Mouse (Mus musculus) ES-E14 (cell line): ENCODE measurements around the gene Tlcd2. TPM values are rescaled to one million over a fixed set of nuclear protein-coding genes. Genes with fewer than 3 reads are reported as not detected.

Experiments
- DNase-seq: peaks from one replicate; pipeline ENCODE4 v3.0.0-alpha.2; 2013; ENCODE audit warnings: low read depth, low spot score
- H3K27ac ChIP-seq: 2 replicates; pipeline ENCODE4 v1.5.1; 2012; ENCODE audit warnings: low read depth, mild to moderate bottlenecking, low read length, moderate library complexity, mixed read lengths; ENCODE audit not compliant: poor library complexity, insufficient read depth, severe bottlenecking
- H3K36me3 ChIP-seq: 2 replicates; pipeline ENCODE4 v1.6.1; 2012; ENCODE audit warnings: mild to moderate bottlenecking, low read length, moderate library complexity, mixed read lengths; ENCODE audit not compliant: control insufficient read depth, poor library complexity, insufficient read depth, severe bottlenecking
- H3K4me1 ChIP-seq, 2 experiments: fragments of 150-350 bp in 1 of 2; sonication (generic) in 1 of 2; 2 replicates each; pipeline ENCODE4 v1.6.1; 2012; ENCODE audit warnings: low read length in 2 of 2, mild to moderate bottlenecking in 1 of 2, mixed read lengths in 1 of 2; ENCODE audit not compliant: control insufficient read depth in 2 of 2, insufficient read depth in 2 of 2, poor library complexity in 1 of 2
- H3K4me3 ChIP-seq, 2 experiments: fragments of 150-350 bp in 1 of 2; sonication (generic) in 1 of 2; 2 replicates each; pipeline ENCODE4 v1.5.1; 2012; ENCODE audit warnings: low read length in 2 of 2, low read depth in 1 of 2, mild to moderate bottlenecking in 1 of 2, mixed read lengths in 1 of 2; ENCODE audit not compliant: insufficient read depth in 1 of 2, poor library complexity in 1 of 2, severe bottlenecking in 1 of 2
- H3K9ac ChIP-seq: 2 replicates; pipeline ENCODE4 v1.6.1; 2012; ENCODE audit warnings: low read depth, mild to moderate bottlenecking, low read length, mixed read lengths; ENCODE audit not compliant: poor library complexity, insufficient read depth, severe bottlenecking
- H3K9me3 ChIP-seq: fragments of 150-350 bp; sonication (generic); 2 replicates; pipeline ENCODE4 v1.6.1; 2012; ENCODE audit warnings: low read depth, mild to moderate bottlenecking, low read length; ENCODE audit not compliant: control insufficient read depth, insufficient read depth
- CHD2 ChIP-seq: IDR thresholded peaks from 2 replicates; pipeline ENCODE4 v1.6.1; 2014; ENCODE audit warnings: mild to moderate bottlenecking, low read depth, low read length, inconsistent platforms
- HCFC1 ChIP-seq: IDR thresholded peaks from 2 replicates; pipeline ENCODE4 v1.6.1; 2012; ENCODE audit warnings: low read length, inconsistent platforms, borderline replicate concordance; ENCODE audit not compliant: insufficient read depth
- MAFK ChIP-seq: IDR thresholded peaks from 2 replicates; pipeline ENCODE4 v1.6.1; 2014; ENCODE audit warnings: mild to moderate bottlenecking, low read depth, low read length, inconsistent platforms; ENCODE audit not compliant: insufficient read depth
- ZC3H11A ChIP-seq: IDR thresholded peaks from 2 replicates; pipeline ENCODE4 v1.6.1; 2012; ENCODE audit warnings: low read depth, mild to moderate bottlenecking, inconsistent platforms, low read length, borderline replicate concordance
- ZNF384 ChIP-seq: IDR thresholded peaks from 2 replicates; pipeline ENCODE4 v1.6.1; 2012; ENCODE audit warnings: low read depth, low read length, inconsistent platforms
- in situ Hi-C, 2 experiments: fragments of 600-800 bp; cut with MboI; formaldehyde crosslinking; loops; one replicate each; pipeline ENCODE4 v1.15.1; 2025; ENCODE audit warnings: low sequenced_read_pairs in 2 of 2, inconsistent platforms in 1 of 2; ENCODE audit not compliant: unreplicated experiment in 2 of 2
- total RNA-seq: library from RNA; depleted of rRNA; stranded (reverse); fragments of 300-350 nt; gene quantifications from 2 replicates; pipeline ENCODE4 v1.2.3, GENCODE M21; 2012

Gene Tlcd2
- total RNA-seq, 1 experiment, result 5.9 TPM

DNA sequence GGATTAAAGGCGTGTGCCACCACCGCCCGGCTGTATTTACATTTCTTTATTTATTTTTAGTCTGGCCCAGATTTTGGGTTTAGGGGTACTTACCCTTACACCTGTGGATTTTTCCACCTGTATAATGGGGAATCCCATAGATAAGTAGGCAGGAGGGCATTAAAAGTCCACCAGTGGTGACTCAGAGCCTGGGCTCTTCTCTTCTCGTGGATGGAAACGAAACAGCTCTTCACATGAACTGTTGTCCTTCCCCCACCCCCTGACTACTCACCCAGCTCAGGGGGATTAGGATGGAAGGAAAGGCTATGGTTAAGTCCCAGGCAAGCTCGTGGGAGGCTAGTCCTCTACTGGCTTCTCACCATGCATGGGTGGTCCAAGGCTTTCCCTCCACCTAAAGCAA is 2.9 kb downstream of the Tlcd2 start:
- Histone ChIP-seq H3K36me3 (no peaks in the 10 kb centered on the region; the same call in 1 of the 2 replicates), H3K4me1 (peaks cover 4 to 11% of the 10 kb centered on the region in 2 experiments; a peak in 3 of 4 replicates), H3K9ac (no peak overlapping the region), H3K27ac (no peak overlapping the region), H3K4me3 (no peak overlapping the region), H3K9me3 (no peaks in the 10 kb centered on the region)
- in situ Hi-C loops, result no loop called here
- no peak for TF ChIP-seq HCFC1
- no peak for TF ChIP-seq MAFK
- TF ChIP-seq ZNF384, result no peak
- TF ChIP-seq ZC3H11A, result no peak
- TF ChIP-seq CHD2, result no peak
- no peak for DNase-seq

DNA sequence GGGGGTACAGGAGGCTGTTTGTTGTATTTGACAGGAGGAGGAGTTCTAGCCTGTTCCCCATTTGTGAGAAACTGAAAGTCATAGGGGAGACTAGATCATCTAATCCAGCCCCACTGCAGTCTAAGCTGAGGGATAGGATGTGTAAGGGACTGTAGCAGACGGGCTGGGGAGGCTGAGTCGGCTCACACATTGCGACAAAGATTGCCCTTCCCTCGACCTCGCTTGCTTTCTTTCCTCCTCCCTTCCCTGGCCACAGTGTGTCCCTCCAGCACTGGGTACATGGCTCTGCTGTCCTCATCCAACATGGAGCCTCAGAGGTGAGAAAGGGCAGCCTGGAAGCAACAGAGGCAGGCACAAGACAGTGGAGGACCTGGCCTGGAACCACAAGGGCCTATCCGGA is 3.5 kb downstream of the Tlcd2 start:
- Histone ChIP-seq H3K36me3 (no peaks in the 10 kb centered on the region; the same call in 1 of the 2 replicates), H3K9me3 (no peaks in the 10 kb centered on the region), H3K9ac (no peak overlapping the region), H3K27ac (no peak overlapping the region), H3K4me1 (peaks cover 4 to 8% of the 10 kb centered on the region in 2 experiments; a peak in 3 of 4 replicates), H3K4me3 (no peak overlapping the region)
- no peak for DNase-seq
- in situ Hi-C loops, result no loop called here
- TF ChIP-seq HCFC1, result no peak
- TF ChIP-seq ZNF384, result no peak
- no peak for TF ChIP-seq MAFK
- no peak for TF ChIP-seq ZC3H11A
- TF ChIP-seq CHD2, result no peak

DNA sequence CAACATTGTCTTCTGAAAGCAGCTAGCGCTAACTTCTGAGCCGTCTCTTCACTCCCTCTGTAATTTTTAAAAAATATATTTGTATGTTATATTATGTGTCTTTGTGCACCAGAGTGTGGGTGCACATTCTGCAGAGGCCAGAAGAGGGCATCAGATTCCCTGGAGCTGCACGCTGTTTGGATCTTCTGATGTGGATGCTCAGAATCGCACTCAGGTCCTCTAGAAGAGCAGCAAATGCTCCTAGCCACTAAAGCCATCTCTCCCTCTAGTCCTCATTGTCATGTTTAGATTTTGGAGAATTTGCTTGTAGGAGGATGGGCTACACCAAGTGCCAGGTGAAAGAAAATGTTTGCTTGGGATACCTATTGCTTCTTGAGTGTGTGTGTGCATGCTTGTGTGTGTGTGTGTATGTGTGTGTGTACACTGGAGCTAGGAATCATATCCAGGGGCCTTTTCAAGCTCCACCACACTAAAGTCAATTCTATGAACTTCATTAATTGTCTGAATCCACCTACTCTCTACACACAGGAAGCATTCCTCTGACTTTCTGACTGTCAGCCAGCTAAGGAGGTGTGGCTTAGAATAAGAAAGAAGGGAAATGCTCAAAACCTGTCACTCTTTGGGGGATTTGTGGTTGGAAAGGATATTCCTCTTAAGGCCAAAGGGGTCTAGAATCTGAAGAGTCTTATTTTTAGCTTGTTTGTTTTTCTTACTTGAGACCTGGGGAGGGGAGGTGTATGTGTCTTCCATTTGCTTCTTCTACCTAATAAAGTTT is 5.4 kb downstream of the Tlcd2 start:
- in situ Hi-C loops, result no loop called here
- no peak overlapping the region for H3K4me3 ChIP-seq

DNA sequence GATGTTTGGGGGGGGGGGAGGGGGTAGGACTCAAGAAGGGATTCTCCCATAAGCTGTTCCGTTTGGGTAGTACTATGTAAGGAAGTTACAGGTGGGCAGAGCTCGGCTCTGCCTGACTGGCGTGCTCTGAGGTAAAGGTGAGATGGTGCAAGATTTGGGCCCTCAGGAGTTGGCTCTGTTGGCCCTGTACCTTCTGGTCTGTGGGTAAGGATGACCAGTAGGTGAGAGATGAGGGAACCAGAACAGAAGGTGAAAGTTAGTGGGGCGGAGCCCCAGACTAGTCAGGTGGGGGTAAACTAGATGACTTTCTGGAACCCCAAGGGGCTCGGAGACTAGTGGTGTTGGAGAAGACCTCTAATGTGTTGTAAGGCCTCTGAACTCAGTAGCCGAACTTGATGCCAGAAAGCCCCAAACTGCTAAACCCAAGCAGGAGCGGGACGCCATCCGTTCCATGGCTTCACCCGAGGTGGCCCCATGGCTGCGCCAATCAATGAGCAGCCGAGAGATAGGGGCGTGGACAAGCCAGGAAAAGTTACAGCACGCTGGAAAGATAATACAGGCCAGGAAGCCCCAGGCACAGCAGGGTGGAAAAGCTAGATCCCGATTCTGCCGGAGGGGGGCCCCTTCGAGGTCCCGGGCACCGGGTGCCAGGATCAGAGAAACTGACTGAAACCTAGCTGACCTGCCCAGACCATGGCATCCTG is 6.1 kb downstream of the Tlcd2 start:
- in situ Hi-C loops, result no loop called here
- H3K4me3 ChIP-seq, result peak overlapping the region; percentile 49 to 58
- TF ChIP-seq ZNF384, result no peak
- TF ChIP-seq ZC3H11A, result no peak

More for the DNA sequence above, 5.4 kb downstream of the Tlcd2 start:
- DNase-seq, result no peak
- Histone ChIP-seq H3K27ac (no peak overlapping the region), H3K4me1 (peaks cover 4 to 8% of the 10 kb centered on the region in 2 experiments; a peak in 3 of 4 replicates), H3K36me3 (no peaks in the 10 kb centered on the region; the same call in 1 of the 2 replicates), H3K9me3 (no peaks in the 10 kb centered on the region), H3K9ac (no peak overlapping the region)
- TF ChIP-seq ZC3H11A, result no peak
- no peak for TF ChIP-seq ZNF384
- TF ChIP-seq CHD2, result no peak
- TF ChIP-seq MAFK, result no peak
- TF ChIP-seq HCFC1, result no peak

More for the DNA sequence above, 6.1 kb downstream of the Tlcd2 start:
- H3K9me3 ChIP-seq, result no peaks in the 10 kb centered on the region
- peak overlapping the region; percentile 66 for H3K9ac ChIP-seq
- peaks cover 6% of the 10 kb centered on the region in 2 experiments; a peak in 3 of 4 replicates for H3K4me1 ChIP-seq
- peak overlapping the region; percentile 18; the same call in 1 of the 2 replicates for H3K27ac ChIP-seq
- H3K36me3 ChIP-seq, result no peaks in the 10 kb centered on the region; the same call in 1 of the 2 replicates
- DNase-seq, result no peak
